Mouse (Mus musculus): ENCODE measurements around the gene Ubap1.
A peak's percentile ranks its signal among the peaks of the same experiment; 100 is the strongest.

The Ubap1 gene

GRCm38 (mm10) chr4:41348584-41349198 is at the start of gene Ubap1:
Gene Ubap1 (plus strand): TSS chr4:41348996.
- peak; percentile 98 for DNase-seq (ENCODE audit: low spot score)

- no peak for DNase-seq (ENCODE audit: low spot score)
Measured at GRCm38 (mm10) chr4:41303671-41304070, 45.1 kb upstream of the Ubap1 start.

- DNase-seq (ENCODE audit: low spot score), result no peak
Measured at GRCm38 (mm10) chr4:41304302-41304701, 44.5 kb upstream of the Ubap1 start.

GRCm38 (mm10) chr4:41307406-41307805 is 41.4 kb upstream of the Ubap1 start:
- DNase-seq (ENCODE audit: low spot score), result no peak

GRCm38 (mm10) chr4:41310567-41311563 is 37.9 kb upstream of the Ubap1 start:
- no peak for DNase-seq (ENCODE audit: low spot score)

- DNase-seq (ENCODE audit: low spot score), result no peak
Measured at GRCm38 (mm10) chr4:41313722-41314121, 35.1 kb upstream of the Ubap1 start.

- DNase-seq (ENCODE audit: low spot score), result peak; percentile 98
Measured at GRCm38 (mm10) chr4:41314141-41315129, 34.4 kb upstream of the Ubap1 start, which contains the start of gene Dcaf12. Gene Dcaf12 (minus strand): TSS chr4:41314889.

- peak; percentile 15 for DNase-seq (ENCODE audit: low spot score)
Measured at GRCm38 (mm10) chr4:41315173-41315572, 33.6 kb upstream of the Ubap1 start.

- DNase-seq (ENCODE audit: low spot score), result no peak
Measured at GRCm38 (mm10) chr4:41318267-41318666, 30.5 kb upstream of the Ubap1 start.

GRCm38 (mm10) chr4:41320971-41321370 is 27.8 kb upstream of the Ubap1 start:
- no peak for DNase-seq (ENCODE audit: low spot score)

- DNase-seq (ENCODE audit: low spot score), result no peak
Measured at GRCm38 (mm10) chr4:41326876-41327275, 21.9 kb upstream of the Ubap1 start.

- DNase-seq (ENCODE audit: low spot score), result no peak
Measured at GRCm38 (mm10) chr4:41329481-41329880, 19.3 kb upstream of the Ubap1 start.

- DNase-seq (ENCODE audit: low spot score), result no peak
Measured at GRCm38 (mm10) chr4:41331085-41331484, 17.7 kb upstream of the Ubap1 start.

GRCm38 (mm10) chr4:41331698-41332421 is 16.9 kb upstream of the Ubap1 start:
- no peak for DNase-seq (ENCODE audit: low spot score)

- DNase-seq (ENCODE audit: low spot score), result no peak
Measured at GRCm38 (mm10) chr4:41336546-41336945, 12.2 kb upstream of the Ubap1 start.

- no peak for DNase-seq (ENCODE audit: low spot score)
Measured at GRCm38 (mm10) chr4:41340912-41341550, 7.8 kb upstream of the Ubap1 start.

GRCm38 (mm10) chr4:41346011-41346410 is 2.8 kb upstream of the Ubap1 start:
- DNase-seq (ENCODE audit: low spot score), result no peak

GRCm38 (mm10) chr4:41347839-41348238 is 957 bp upstream of the Ubap1 start:
- DNase-seq (ENCODE audit: low spot score), result no peak

- peak; percentile 59 for DNase-seq (ENCODE audit: low spot score)
Measured at GRCm38 (mm10) chr4:41349199-41349591, 399 bp downstream of the Ubap1 start.

- DNase-seq (ENCODE audit: low spot score), result no peak
Measured at GRCm38 (mm10) chr4:41352758-41353157, 4.0 kb downstream of the Ubap1 start.

GRCm38 (mm10) chr4:41353265-41353664 is 4.5 kb downstream of the Ubap1 start:
- DNase-seq (ENCODE audit: low spot score), result no peak
